Mouse (Mus musculus): ENCODE measurements around the gene Top2a. TPM values are rescaled to one million over a fixed set of nuclear protein-coding genes. Genes with fewer than 3 reads are reported as not detected.

Gene Top2a
- polyA plus RNA-seq, 1 experiment from 2014 or later: 300 TPM

GRCm38 (mm10) chr11:99060435-99060834, 36.4 kb upstream of the Top2a start:
- Histone ChIP-seq H3K27me3 (ENCODE audit: control insufficient read depth, insufficient read depth, low read length) (no peaks in the 10 kb centered on the region), H3K4me3 (ENCODE audit: low read length) (no peak overlapping the region), H3K27ac (ENCODE audit: low read depth, low read length) (no peak overlapping the region), H3K4me1 (ENCODE audit: control insufficient read depth, insufficient read depth, low read length) (peaks cover 18% of the 10 kb centered on the region), H3K9ac (ENCODE audit: low read depth, low read length) (no peak overlapping the region), H3K36me3 (ENCODE audit: control insufficient read depth, insufficient read depth, low read length) (no peaks in the 10 kb centered on the region), H3K9me3 (ENCODE audit: control insufficient read depth, low read length) (no peaks in the 10 kb centered on the region; the same call in 1 of the 2 replicates), H3K4me2 (replicated peaks; ENCODE audit: low read depth, low read length) (no peak overlapping the region)
- 78% methylated on average over 3 of the region's 3 CpGs for WGBS
- no peak for ATAC-seq (ENCODE audit: low FRiP score, low TSS enrichment)

- no peak overlapping the region for H3K4me2 ChIP-seq (replicated peaks; ENCODE audit: low read depth, low read length)
- ATAC-seq (ENCODE audit: low FRiP score, low TSS enrichment): peak; percentile 61
- no peaks in the 10 kb centered on the region; the same call in 1 of the 2 replicates for H3K9me3 ChIP-seq (ENCODE audit: control insufficient read depth, low read length)
- H3K4me3 ChIP-seq (ENCODE audit: low read length): no peak overlapping the region
- H3K36me3 ChIP-seq (ENCODE audit: control insufficient read depth, insufficient read depth, low read length): peaks cover 25% of the 10 kb centered on the region
- peak overlapping the region; percentile 73; the same call in 1 of the 2 replicates for H3K27ac ChIP-seq (ENCODE audit: low read depth, low read length)
- H3K9ac ChIP-seq (ENCODE audit: low read depth, low read length): no peak overlapping the region
- H3K4me1 ChIP-seq (ENCODE audit: control insufficient read depth, insufficient read depth, low read length): peaks cover 11% of the 10 kb centered on the region; the same call in 1 of the 2 replicates
- H3K27me3 ChIP-seq (ENCODE audit: control insufficient read depth, insufficient read depth, low read length): no peaks in the 10 kb centered on the region
- 6% methylated on average over 8 of the region's 8 CpGs for WGBS
These were observed 31.8 kb upstream of the Top2a start for GRCm38 (mm10) chr11:99055571-99056452.

- Histone ChIP-seq H3K4me2 (replicated peaks; ENCODE audit: low read depth, low read length) (no peak overlapping the region), H3K36me3 (ENCODE audit: control insufficient read depth, insufficient read depth, low read length) (peaks cover 29% of the 10 kb centered on the region), H3K4me3 (ENCODE audit: low read length) (no peak overlapping the region), H3K9ac (ENCODE audit: low read depth, low read length) (no peak overlapping the region), H3K4me1 (ENCODE audit: control insufficient read depth, insufficient read depth, low read length) (peaks cover 11% of the 10 kb centered on the region; the same call in 1 of the 2 replicates), H3K9me3 (ENCODE audit: control insufficient read depth, low read length) (no peaks in the 10 kb centered on the region; the same call in 1 of the 2 replicates), H3K27ac (ENCODE audit: low read depth, low read length) (peak overlapping the region; percentile 73; the same call in 1 of the 2 replicates), H3K27me3 (ENCODE audit: control insufficient read depth, insufficient read depth, low read length) (no peaks in the 10 kb centered on the region)
- WGBS: 37% methylated on average over 4 of the region's 4 CpGs
- ATAC-seq (ENCODE audit: low FRiP score, low TSS enrichment): no peak
These were observed 31.2 kb upstream of the Top2a start for GRCm38 (mm10) chr11:99055143-99055542.

- Histone ChIP-seq H3K4me2 (replicated peaks; ENCODE audit: low read depth, low read length) (no peak overlapping the region), H3K9me3 (ENCODE audit: control insufficient read depth, low read length) (no peaks in the 10 kb centered on the region), H3K9ac (ENCODE audit: low read depth, low read length) (no peak overlapping the region), H3K36me3 (ENCODE audit: control insufficient read depth, insufficient read depth, low read length) (peaks cover 55% of the 10 kb centered on the region), H3K4me1 (ENCODE audit: control insufficient read depth, insufficient read depth, low read length) (peaks cover 45% of the 10 kb centered on the region), H3K27ac (ENCODE audit: low read depth, low read length) (no peak overlapping the region), H3K27me3 (ENCODE audit: control insufficient read depth, insufficient read depth, low read length) (no peaks in the 10 kb centered on the region), H3K4me3 (ENCODE audit: low read length) (no peak overlapping the region)
- no peak for ATAC-seq (ENCODE audit: low FRiP score, low TSS enrichment)
- 51% methylated on average over 2 of the region's 2 CpGs for WGBS
These were observed 23.7 kb upstream of the Top2a start for GRCm38 (mm10) chr11:99047643-99048042.

- ATAC-seq (ENCODE audit: low FRiP score, low TSS enrichment): no peak
- Histone ChIP-seq H3K27ac (ENCODE audit: low read depth, low read length) (peak overlapping the region; percentile 1; the same call in 1 of the 2 replicates), H3K9ac (ENCODE audit: low read depth, low read length) (no peak overlapping the region; the same call in 1 of the 2 replicates), H3K4me1 (ENCODE audit: control insufficient read depth, insufficient read depth, low read length) (peaks cover 50% of the 10 kb centered on the region), H3K9me3 (ENCODE audit: control insufficient read depth, low read length) (no peaks in the 10 kb centered on the region), H3K36me3 (ENCODE audit: control insufficient read depth, insufficient read depth, low read length) (peaks cover 49% of the 10 kb centered on the region), H3K4me2 (replicated peaks; ENCODE audit: low read depth, low read length) (no peak overlapping the region), H3K4me3 (ENCODE audit: low read length) (no peak overlapping the region), H3K27me3 (ENCODE audit: control insufficient read depth, insufficient read depth, low read length) (no peaks in the 10 kb centered on the region)
- 35% methylated on average over 5 of the region's 5 CpGs for WGBS
These were observed 23.1 kb upstream of the Top2a start for GRCm38 (mm10) chr11:99047120-99047519.

- Histone ChIP-seq H3K27me3 (ENCODE audit: control insufficient read depth, insufficient read depth, low read length) (no peaks in the 10 kb centered on the region), H3K9me3 (ENCODE audit: control insufficient read depth, low read length) (no peaks in the 10 kb centered on the region), H3K27ac (ENCODE audit: low read depth, low read length) (peak overlapping the region; percentile 8; the same call in 1 of the 2 replicates), H3K36me3 (ENCODE audit: control insufficient read depth, insufficient read depth, low read length) (peaks cover 32% of the 10 kb centered on the region), H3K9ac (ENCODE audit: low read depth, low read length) (no peak overlapping the region), H3K4me2 (replicated peaks; ENCODE audit: low read depth, low read length) (peak overlapping the region; percentile 21; the same call in 1 of the 2 replicates), H3K4me3 (ENCODE audit: low read length) (peak overlapping the region; percentile 2; the same call in 1 of the 2 replicates), H3K4me1 (ENCODE audit: control insufficient read depth, insufficient read depth, low read length) (peaks cover 58% of the 10 kb centered on the region)
- 65% methylated on average over 12 of the region's 12 CpGs for WGBS
- ATAC-seq (ENCODE audit: low FRiP score, low TSS enrichment): no peak
These were observed 21.3 kb upstream of the Top2a start for GRCm38 (mm10) chr11:99045159-99045889.

- WGBS: 25% methylated on average over 5 of the region's 5 CpGs
- no peak for ATAC-seq (ENCODE audit: low FRiP score, low TSS enrichment)
- Histone ChIP-seq H3K27me3 (ENCODE audit: control insufficient read depth, insufficient read depth, low read length) (no peaks in the 10 kb centered on the region), H3K9me3 (ENCODE audit: control insufficient read depth, low read length) (no peaks in the 10 kb centered on the region), H3K9ac (ENCODE audit: low read depth, low read length) (no peak overlapping the region), H3K36me3 (ENCODE audit: control insufficient read depth, insufficient read depth, low read length) (peaks cover 24% of the 10 kb centered on the region), H3K4me1 (ENCODE audit: control insufficient read depth, insufficient read depth, low read length) (peaks cover 60% of the 10 kb centered on the region), H3K27ac (ENCODE audit: low read depth, low read length) (no peak overlapping the region), H3K4me2 (replicated peaks; ENCODE audit: low read depth, low read length) (peak overlapping the region; percentile 32), H3K4me3 (ENCODE audit: low read length) (no peak overlapping the region; the same call in 1 of the 2 replicates)
These were observed 20.3 kb upstream of the Top2a start for GRCm38 (mm10) chr11:99044306-99044705.

- Histone ChIP-seq H3K27me3 (ENCODE audit: control insufficient read depth, insufficient read depth, low read length) (no peaks in the 10 kb centered on the region), H3K4me1 (ENCODE audit: control insufficient read depth, insufficient read depth, low read length) (peaks cover 60% of the 10 kb centered on the region), H3K36me3 (ENCODE audit: control insufficient read depth, insufficient read depth, low read length) (peaks cover 17% of the 10 kb centered on the region), H3K27ac (ENCODE audit: low read depth, low read length) (peak overlapping the region; percentile 32; the same call in 1 of the 2 replicates), H3K4me2 (replicated peaks; ENCODE audit: low read depth, low read length) (peak overlapping the region; percentile 32), H3K4me3 (ENCODE audit: low read length) (peak overlapping the region; percentile 13; the same call in 1 of the 2 replicates), H3K9ac (ENCODE audit: low read depth, low read length) (no peak overlapping the region), H3K9me3 (ENCODE audit: control insufficient read depth, low read length) (no peaks in the 10 kb centered on the region)
- 61% methylated on average over 6 of the region's 6 CpGs for WGBS
- ATAC-seq (ENCODE audit: low FRiP score, low TSS enrichment): no peak
These were observed 19.6 kb upstream of the Top2a start for GRCm38 (mm10) chr11:99043632-99044031.
